Mouse (Mus musculus) frontal cortex, postnatal 36 days (tissue): ENCODE results near the gene Akt1s1.
"Not testable (repeated sequence)": the region's sequence is repeated elsewhere in the genome, so short reads cannot be mapped to it uniquely, and the experiment has no call there.

Source experiments
- DNase-seq, 2 experiments: peaks; one replicate each; pipeline ENCODE4 v3.0.0; 2022; ENCODE audit warnings: low spot score in 2 of 2

Gene Akt1s1

DNA sequence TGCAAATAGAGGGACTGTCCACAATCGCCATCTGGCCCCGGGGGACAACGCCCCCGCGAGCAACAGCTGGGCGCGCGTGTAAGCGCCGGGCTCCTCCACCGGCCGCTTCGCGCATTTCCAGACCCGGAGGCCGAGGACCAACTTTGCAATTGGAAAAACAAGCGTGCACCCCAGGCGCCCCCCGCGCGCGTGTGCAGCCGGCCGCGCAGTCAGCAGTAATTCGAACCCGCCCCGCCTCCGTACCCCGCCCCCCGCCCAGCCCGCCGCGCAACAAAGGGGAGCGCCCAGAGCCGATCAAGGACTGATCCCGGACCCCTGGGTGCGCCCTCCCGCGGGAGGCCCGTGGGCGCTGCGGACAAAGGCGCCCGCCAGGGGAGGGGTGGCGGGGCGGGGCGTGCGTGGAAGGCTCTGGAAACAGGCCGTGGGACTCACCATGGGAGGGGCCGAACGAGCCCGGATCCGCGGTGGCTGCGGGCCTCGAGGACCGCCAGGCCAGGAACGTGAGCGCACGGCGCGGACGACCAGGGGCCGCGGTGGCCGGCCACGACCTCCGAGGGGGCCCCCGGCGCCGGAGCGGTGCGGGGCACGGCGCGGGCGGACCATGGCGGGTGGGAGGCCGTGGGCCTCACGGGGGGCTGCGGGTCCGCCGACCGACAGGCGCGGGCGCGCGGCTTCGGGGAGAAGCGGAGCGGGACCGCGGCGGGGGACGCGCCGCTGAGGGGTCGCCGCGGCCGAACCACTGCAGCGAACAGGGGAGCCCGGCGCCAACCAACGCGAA is 20.3 kb downstream of the Akt1s1 start:
- no peak for DNase-seq

DNA sequence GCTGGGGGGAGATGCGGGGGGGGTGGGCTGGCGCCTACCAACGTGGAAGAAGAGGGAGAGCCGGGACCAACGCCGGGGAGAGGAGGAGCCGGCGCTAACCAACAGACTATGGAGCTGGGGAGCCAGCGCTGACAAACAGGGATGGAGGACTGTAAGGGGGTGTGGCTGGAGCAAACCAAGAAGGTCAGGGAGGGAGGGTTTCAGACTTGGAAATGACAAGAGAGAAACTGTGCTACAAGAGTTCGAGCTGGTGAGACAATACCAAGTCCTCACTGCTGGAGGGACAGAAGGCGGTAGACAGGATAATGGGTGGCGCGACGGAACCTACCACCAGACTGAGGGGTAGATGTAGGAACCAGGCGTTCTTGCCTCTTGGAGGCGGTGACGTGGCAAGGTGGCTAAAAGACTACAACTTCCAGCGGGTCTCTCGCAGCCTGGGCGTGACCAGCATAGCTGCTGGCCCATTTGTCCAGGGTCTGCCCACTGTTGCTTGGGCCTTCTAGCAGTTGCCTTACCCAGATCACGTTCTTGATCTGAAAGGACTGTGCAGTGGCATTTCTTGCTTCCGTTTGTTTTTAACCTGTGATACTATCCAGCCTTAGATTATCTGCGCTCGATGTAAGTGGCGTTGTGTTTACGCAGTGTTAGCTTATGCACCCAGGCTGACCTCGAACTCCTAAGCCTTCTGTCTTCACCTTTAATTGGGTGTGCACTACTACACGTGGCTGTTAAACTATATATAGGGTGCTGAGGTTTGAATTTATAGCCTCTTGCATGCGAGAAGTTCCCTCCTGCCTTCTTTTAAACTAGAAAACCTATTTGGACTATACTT is 21.1 kb downstream of the Akt1s1 start, which contains the start of gene Ptov1:
Gene Ptov1 (minus strand): TSS at position 92 of the 832 bp plus-strand sequence.
- DNase-seq = peak; percentile 94 to 98

DNA sequence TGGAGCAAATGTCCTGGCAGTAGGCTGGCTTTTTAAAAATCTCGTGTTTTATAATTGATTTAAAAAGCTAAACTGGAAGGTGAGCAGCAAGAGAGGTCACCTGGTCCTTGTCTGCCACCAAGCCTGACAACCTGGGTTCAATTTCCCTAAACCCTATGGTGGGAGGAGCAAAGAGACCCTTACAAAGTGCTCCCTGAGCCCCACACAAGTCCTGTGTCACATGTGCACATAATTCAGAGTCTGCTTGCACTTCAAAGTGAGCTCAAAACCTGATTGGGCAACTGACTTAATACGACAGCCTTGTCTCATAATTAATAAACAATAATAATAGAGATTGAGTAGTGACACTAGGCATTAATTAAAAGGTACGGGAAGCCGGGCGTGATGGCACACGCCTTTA is 21.8 kb downstream of the Akt1s1 start:
- DNase-seq = no peak

DNA sequence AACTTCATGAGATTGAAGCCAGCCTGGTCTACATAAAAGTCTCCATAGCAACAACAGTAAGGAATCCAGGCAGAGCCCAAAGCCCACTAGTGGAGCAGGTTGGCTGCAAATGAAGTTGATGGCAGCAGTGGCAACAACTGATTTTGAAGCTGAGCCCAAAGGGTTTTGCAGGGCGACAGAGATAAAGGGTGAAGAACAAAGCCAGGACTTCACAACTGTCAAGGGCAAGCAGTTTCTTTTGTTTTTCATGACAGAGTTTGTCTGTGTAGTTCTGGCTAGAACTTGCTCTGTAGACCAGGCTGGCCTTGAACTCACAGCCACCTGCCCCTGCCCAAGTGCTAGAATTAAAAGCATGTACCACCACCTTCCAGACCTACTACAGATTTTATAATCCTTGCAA is 22.4 kb downstream of the Akt1s1 start:
- no peak for DNase-seq

DNA sequence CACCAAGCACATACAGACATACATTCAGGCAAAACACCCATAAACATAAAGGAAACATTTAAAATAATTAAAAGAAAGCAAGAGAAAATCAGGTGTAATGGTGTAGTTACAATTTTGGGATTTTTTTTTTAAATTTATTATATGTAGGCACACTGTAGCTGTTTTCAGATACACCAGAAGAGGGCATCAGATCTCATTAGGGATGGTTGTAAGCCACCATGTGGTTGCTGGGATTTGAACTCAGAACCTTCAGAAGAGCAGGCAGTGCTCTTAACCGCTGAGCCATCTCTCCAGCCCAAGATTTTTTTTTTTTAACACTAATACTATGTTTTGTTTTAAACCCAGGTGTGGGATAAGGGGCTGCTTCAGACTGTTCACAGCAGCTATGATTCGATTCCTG is 23.0 kb downstream of the Akt1s1 start:
- DNase-seq = not testable (repeated sequence)

DNA sequence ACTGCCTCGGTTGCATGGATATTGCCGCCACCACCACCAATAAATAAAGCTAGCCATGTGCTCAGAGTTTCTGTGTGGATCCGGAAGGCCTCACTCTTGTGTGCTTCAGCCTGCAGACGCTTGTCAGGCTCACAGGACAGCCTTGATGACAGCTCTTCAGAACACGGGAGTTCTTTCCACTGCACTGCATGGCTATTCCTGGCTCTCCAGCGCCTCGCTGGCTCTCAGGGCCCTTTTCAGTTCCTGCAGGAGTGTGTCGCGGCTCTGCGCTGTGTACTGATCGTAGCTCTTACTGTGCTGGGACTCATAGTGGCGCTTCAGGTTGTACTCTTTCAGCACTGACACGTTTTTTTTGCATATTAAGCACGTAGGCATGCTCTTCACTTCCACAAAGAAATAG is 29.0 kb downstream of the Akt1s1 start:
- DNase-seq = no peak

DNA sequence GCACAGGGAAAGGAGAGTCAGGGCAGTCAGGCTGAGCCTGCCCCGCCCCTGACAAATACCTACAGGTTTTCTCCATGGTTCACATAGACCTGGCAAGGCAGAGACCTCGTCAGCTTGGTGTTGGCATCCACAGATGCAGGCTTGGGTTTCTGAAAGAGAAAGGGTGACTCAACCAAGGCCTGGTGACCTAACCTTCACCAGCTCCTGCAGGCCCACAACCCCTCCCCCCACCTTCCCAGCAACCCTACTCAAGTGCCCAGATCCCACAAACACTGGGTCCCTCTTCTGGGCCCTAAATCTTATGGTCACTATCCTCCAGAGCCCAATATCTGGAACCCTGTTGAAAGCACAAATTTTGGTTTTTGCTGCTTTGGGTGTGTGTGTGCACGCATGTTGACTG is 34.2 kb downstream of the Akt1s1 start:
- no peak for DNase-seq

DNA sequence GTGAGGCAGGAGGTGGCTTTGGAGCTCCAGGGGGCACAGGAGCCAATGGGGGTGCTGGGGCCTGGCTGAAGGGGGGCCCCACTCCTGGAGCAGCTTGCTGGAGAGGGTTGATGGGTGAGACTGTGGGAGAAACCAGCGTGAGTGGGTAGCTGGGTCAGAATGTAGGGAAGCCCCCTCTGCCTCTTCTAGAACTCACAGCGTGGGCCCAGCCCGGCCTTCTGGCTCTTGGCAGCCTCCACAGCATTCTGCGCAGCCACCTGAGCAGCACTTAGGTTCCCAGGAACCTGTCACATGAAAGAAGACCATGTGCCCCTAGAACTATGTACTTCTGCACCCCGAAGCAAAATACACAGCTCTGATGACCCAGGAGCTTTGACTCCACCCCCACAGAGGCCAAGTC is 35.8 kb downstream of the Akt1s1 start:
- no peak for DNase-seq

DNA sequence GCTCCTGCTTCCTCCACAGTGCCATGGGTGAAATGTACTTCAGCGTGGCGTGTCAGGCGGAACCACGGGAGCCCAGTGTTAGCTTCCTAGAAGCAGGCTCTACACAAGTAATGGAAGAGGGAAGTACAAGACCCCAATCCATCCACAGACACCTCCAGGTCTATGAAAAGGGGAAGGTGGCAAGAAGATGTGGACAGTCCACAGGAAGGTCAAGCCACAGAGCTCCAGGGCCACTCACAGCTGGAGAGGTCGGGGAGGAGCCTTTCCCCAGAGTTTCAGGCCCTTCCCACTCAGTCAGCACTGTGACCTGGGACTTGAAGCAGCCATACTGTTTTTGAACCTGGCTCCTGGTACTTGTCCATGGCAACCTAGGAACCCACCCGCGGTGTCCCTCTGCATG is 38.2 kb downstream of the Akt1s1 start:
- no peak for DNase-seq

DNA sequence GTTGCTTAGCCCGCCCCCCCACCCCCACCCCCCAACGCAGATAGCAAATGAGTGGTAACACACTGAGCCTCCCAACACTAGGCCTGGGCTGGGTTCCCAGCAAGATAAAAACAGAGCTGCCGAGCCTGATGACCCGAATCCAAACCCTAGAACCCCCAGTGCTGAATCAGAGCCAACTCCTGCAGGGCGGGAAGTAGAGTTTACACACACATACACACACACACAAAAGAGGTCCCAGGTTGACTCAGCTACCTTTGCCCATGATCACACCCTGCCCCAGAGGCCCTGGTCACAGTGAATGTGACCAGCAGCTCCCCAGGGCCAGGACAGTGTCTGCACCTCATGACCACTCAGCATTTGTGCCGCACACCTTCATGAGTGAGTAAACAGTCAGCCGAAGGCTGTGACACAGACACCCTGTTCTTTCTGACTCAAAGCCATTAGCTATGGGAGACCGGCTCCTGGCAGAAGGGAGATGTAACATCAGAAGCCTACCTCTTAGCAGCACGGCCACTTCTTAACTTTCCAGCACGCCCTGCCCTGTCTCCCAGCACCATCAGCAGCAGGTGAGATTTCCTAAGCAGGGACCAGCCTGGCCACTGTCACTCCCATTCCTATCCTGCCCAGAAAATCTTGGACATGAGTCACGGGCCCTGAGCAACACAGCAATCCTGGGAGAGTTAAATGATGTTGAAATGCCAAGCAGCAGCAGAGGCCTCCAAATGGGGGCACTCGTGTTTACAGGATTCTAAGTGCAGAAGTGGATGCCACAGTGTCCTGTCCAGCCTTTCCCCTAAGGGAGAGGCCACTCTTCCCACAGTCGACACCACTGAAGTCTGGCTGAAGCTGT is 39.7 kb downstream of the Akt1s1 start:
- DNase-seq = no peak

DNA sequence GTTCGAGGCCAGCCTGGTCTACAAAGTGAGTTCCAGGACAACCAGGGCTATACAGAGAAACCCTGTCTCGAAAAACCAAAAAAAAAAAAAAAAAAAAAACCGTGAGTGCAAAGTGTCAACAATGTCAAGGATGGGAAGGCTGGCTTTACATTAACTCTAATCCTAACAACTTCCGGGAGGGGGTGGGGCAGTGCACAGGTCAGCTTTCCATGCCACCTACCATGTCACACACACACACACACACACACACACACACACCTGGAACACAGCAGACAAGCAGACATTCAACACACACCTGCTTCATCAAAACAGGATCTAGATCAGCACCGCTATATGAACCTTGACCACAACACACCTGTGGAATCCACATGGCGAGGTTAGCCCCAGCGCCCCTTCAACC is 41.4 kb downstream of the Akt1s1 start:
- DNase-seq = no peak

DNA sequence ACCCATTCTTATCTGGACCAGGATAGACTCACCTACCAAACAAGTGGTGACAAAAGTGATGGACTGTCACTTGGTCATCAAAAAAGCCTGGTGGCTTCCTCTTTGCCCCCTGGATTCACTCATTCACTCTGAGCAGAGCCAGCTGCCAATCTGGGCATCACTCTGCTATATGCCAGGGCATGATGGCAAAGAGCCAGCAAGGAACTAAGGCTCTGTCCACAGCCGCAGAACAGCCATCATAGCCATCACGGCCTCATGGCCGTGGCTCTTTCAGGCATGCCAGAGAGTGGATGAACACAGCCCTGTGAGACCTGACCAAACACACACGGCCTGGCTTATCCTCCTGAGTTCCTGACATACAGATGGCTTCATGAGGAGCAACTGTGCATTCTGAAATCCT is 41.9 kb downstream of the Akt1s1 start:
- DNase-seq = no peak

DNA sequence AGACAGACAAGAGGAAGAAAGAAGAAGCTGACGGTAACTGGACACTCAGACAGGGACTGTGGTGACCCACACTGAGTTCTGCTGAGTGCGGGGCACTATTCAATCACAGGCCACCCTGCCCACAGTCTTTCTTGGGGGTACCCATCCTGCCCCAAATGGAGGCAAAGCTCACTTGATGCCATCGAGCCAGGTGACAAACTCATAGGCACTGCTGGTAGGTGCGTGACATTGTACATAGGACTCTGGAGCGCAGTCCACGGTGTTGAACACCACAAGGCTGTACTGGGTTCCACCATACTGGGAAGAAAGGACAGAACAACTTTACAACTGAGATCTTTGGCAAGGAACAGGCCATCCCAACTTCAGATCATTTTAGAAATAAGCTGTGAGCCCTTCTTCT is 42.8 kb downstream of the Akt1s1 start:
- no peak for DNase-seq

DNA sequence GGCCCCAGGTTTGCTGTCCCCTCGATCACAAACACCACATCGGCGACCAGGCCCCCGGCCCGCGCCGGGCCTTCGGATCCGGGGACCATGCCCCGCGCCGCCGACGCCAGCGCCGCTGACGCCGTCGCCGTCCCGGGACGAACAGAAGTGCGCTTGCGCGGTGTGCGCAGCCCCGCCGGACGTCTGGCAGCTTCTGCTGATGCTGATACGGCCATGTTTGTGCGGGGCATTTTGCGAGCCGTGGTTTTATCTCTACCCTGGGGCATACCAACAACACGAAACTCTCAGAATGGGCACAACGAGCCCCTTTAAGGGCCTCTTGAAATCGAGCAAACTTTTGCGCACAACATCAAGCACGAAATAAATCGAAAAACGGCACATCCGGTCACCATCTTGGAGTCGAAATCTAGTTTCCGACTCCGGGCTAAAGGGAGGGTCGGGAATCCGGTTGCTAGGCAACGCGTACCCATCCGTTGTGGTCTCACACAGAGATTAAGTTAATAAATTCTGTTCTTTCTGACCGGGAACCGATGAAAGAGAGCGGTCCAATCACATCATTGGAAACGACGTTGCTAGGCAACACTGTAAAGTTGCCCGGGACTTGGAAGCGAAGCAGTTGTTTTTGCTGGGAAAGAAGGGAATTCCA is 43.6 kb downstream of the Akt1s1 start, which contains the start of gene Med25:
Gene Med25 (minus strand): TSS at position 437 of the 646 bp plus-strand sequence.
- peak; percentile 93 to 98 for DNase-seq

DNA sequence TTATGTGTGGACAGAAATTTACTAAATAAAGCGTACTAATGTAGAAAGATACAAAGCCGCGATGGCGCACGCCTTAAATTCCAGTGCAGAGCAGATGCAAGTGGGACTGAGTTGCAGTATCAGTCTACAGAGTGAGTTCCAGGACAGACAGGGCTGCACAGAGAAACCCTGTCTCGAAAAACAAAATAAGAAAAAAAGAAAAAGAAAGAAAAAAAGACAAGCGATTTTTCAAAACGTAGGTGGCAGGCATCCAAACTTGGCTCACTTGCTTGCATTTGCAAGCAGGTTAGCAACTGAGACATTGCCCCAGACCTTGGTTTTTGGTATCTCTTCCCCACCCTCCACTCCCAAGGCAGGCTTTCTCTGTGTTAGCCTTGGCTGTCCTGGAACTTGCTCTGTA is 44.4 kb downstream of the Akt1s1 start:
- no peak for DNase-seq

DNA sequence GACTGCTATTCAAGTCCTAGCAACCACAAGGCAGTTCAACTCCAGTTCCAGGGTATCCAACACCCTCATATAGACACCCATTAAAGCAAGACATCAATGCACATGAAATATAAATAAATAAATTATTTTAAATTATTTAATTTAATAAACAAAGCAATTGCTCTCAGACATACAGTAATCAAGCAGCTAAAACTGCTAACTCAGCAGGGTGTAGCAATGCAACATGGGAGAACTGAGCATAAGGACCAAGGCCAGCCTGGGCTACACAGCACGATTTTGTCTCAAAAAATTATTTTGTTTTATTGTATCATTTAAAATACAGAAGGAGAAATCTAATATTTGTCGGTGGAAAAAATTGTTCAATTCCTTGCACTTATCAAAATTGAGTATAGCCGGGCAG is 45.4 kb downstream of the Akt1s1 start:
- DNase-seq = no peak

DNA sequence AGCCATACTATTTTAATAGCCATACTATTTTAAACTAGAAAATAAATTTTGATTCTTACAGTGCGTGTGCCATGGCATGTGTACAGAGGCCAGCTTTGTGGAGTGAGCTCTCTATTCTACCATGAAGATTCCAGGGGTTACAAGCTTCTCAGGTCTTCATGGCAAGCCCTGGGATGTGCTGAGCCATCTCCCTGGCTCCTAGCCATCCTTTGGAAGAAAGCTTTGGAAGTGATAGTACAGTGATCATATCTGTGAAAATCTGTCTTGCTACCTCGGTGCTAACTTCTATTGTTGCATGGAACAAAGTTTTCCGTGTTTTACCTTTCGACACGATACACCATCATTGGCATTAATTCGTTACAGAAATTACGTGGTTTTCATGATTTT is 46.4 kb downstream of the Akt1s1 start:
- DNase-seq = no peak

DNA sequence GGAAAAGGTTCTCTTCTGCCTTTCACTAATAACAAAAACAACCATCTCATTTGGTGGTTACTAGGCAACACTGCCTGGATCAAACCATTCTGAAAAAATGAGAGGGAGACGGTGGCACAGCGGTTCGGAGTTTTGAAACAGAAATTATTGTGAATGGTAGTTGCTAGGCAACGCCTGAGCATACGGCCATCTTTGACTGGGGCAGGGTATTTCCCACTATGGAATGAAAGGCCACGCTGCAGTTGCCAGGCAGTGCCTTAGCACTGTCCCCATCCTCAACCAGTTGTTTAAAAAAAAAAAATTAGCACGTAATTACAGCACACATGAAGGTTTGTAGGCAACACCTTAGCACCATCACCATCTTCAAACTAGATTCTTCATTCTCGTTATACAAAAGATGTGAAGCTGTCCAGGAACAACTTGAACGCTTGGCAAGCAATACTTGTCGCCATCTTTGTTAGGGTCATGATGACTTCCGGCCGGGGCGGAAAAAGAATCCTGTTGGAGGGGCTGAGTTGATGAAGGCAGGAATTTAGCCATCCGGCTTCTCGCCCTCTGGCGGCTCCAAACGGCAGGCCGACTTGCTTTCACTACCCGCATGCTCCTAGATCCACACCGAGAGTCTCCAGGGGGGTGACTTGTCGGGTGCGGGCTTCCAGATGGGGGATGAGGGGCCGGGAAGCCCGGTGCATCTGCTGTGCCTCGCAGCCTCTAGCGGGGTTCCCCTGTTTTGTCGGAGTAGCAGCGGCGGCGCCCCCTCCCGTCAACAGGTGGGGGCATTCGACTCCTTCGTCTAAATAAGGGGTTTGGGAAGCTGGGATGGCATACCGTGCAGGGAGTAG is 47.0 kb downstream of the Akt1s1 start, which contains the start of gene Fuz:
Gene Fuz (plus strand): TSS at position 487 of the 842 bp plus-strand sequence.
- DNase-seq = peak; percentile 89 to 94

DNA sequence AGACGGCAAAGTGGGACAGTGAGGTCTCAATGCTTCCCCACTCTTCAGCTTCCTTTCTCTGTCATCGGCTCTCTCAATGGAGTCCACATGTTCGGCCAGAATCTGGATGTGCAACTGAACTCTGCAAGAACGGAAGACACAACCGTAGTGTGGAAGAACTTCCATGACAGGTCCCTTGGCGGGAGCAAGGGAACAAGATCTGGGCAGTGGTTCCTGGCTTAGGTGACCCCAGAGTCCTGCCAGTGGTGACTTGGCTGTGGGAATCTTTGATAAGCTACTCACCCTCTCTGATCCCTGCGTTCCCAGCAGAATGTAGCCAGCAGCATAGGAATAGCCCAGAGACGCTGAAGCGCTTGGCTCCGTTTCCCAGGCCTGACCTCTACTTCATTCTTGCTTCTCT is 47.7 kb downstream of the Akt1s1 start:
- no peak for DNase-seq

DNA sequence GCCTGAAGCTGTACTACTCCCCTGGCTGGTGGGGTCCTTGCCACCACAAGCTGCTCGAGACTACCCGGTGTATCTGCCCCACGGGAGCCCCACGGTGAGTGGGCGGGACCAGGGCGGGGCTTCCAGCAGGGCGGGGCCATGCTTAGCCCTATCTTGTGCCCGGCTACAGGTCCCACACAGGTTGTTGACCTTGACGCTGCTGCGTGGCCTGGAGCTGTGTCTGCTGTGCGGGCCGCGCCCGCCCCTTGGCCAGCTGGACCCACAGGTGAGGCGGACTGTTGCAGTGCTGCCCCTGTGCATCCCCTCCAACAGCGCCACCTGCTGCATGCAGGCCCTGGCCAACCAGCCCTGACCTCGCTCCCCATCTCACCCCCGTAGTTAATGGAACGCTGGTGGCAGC is 49.8 kb downstream of the Akt1s1 start:
- no peak for DNase-seq

DNA sequence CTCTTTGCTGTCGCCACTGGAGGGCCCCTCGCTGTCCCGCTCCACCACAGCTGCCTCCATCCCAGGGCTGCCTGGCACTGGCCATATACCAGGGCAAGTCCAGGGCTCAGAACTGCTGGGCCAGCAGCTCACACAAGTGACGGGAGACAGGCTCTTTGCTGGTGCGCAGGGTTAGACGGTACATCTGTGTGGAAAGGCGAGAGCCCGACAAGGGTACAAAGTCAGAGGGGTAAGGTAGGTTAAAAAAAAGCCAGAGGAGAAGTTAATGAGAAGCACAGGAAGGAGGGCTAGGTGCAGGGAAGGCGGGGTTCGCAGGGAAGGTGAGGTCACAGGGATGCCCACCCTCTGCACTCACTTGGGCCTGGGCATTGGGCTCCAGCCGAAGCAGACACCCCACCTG is 51.8 kb downstream of the Akt1s1 start:
- no peak for DNase-seq
